Mouse (Mus musculus): ENCODE measurements around the gene Slc10a1. TPM values are rescaled to one million over a fixed set of nuclear protein-coding genes. Genes with fewer than 3 reads are reported as not detected.
"Not testable (repeated sequence)": the region's sequence is repeated elsewhere in the genome, so short reads cannot be mapped to it uniquely, and the experiment has no call there.

Slc10a1 gene
- polyA plus RNA-seq, 1 experiment from 2014 or later = 0.70 TPM

- no peak overlapping the region for H3K4me3 ChIP-seq (ENCODE audit: low read length)
- WGBS = 90% methylated on average over 3 of the region's 3 CpGs
Measured at GRCm38 (mm10) chr12:80951640-80952219, 16.8 kb downstream of the Slc10a1 start.

GRCm38 (mm10) chr12:80949603-80950002 is 18.9 kb downstream of the Slc10a1 start:
- peaks cover 20% of the 10 kb centered on the region for H3K36me3 ChIP-seq (ENCODE audit: control insufficient read depth, insufficient read depth, low read length)
- WGBS = 92% methylated on average over 16 of the region's 16 CpGs

More at GRCm38 (mm10) chr12:80951640-80952219, 16.8 kb downstream of the Slc10a1 start:
- no peak for ATAC-seq
- H3K4me2 ChIP-seq (ENCODE audit: low read depth, low read length) = no peak overlapping the region
- H3K36me3 ChIP-seq (ENCODE audit: control insufficient read depth, insufficient read depth, low read length) = peaks cover 28% of the 10 kb centered on the region
- H3K9me3 ChIP-seq (ENCODE audit: control insufficient read depth, low read length) = no peaks in the 10 kb centered on the region
- H3K27ac ChIP-seq (ENCODE audit: low read length) = no peak overlapping the region
- H3K4me1 ChIP-seq (ENCODE audit: control insufficient read depth, insufficient read depth, low read length) = peaks cover 9% of the 10 kb centered on the region
- H3K27me3 ChIP-seq (replicated peaks; ENCODE audit: control insufficient read depth, insufficient read depth, low read length) = no peaks in the 10 kb centered on the region
- H3K9ac ChIP-seq (ENCODE audit: low read depth, low read length) = no peak overlapping the region

GRCm38 (mm10) chr12:80948202-80948601 is 20.3 kb downstream of the Slc10a1 start:
- Histone ChIP-seq H3K4me2 (ENCODE audit: low read depth, low read length) (no peak overlapping the region), H3K27me3 (replicated peaks; ENCODE audit: control insufficient read depth, insufficient read depth, low read length) (no peaks in the 10 kb centered on the region), H3K36me3 (ENCODE audit: control insufficient read depth, insufficient read depth, low read length) (peaks cover 12% of the 10 kb centered on the region), H3K4me3 (ENCODE audit: low read length) (no peak overlapping the region), H3K4me1 (ENCODE audit: control insufficient read depth, insufficient read depth, low read length) (peaks cover 12% of the 10 kb centered on the region), H3K9me3 (ENCODE audit: control insufficient read depth, low read length) (no peaks in the 10 kb centered on the region), H3K9ac (ENCODE audit: low read depth, low read length) (no peak overlapping the region), H3K27ac (ENCODE audit: low read length) (no peak overlapping the region)
- WGBS = 94% methylated on average over 18 of the region's 18 CpGs
- ATAC-seq = no peak

More at GRCm38 (mm10) chr12:80949603-80950002, 18.9 kb downstream of the Slc10a1 start:
- H3K9me3 ChIP-seq (ENCODE audit: control insufficient read depth, low read length); ATAC-seq; H3K4me3 ChIP-seq (ENCODE audit: low read length); H3K4me2 ChIP-seq (ENCODE audit: low read depth, low read length); H3K27ac ChIP-seq (ENCODE audit: low read length); H3K27me3 ChIP-seq (replicated peaks; ENCODE audit: control insufficient read depth, insufficient read depth, low read length); H3K9ac ChIP-seq (ENCODE audit: low read depth, low read length): not testable (repeated sequence)
- peaks cover 12% of the 10 kb centered on the region for H3K4me1 ChIP-seq (ENCODE audit: control insufficient read depth, insufficient read depth, low read length)

- Histone ChIP-seq H3K27ac (ENCODE audit: low read length) (peak overlapping the region; percentile 97), H3K36me3 (ENCODE audit: control insufficient read depth, insufficient read depth, low read length) (peaks cover 5% of the 10 kb centered on the region; the same call in 1 of the 2 replicates), H3K4me3 (ENCODE audit: low read length) (peak overlapping the region; percentile 92), H3K4me1 (ENCODE audit: control insufficient read depth, insufficient read depth, low read length) (peaks cover 9% of the 10 kb centered on the region), H3K27me3 (replicated peaks; ENCODE audit: control insufficient read depth, insufficient read depth, low read length) (no peaks in the 10 kb centered on the region), H3K4me2 (ENCODE audit: low read depth, low read length) (peak overlapping the region; percentile 61), H3K9ac (ENCODE audit: low read depth, low read length) (peak overlapping the region; percentile 95), H3K9me3 (ENCODE audit: control insufficient read depth, low read length) (no peaks in the 10 kb centered on the region)
- 0% methylated on average over 47 of the region's 47 CpGs for WGBS
- ATAC-seq = peak; percentile 97
Measured at GRCm38 (mm10) chr12:80945996-80946355, 22.5 kb downstream of the Slc10a1 start.

- peak; percentile 90 for ATAC-seq
- Histone ChIP-seq H3K36me3 (ENCODE audit: control insufficient read depth, insufficient read depth, low read length) (peaks cover 2% of the 10 kb centered on the region; the same call in 1 of the 2 replicates), H3K9me3 (ENCODE audit: control insufficient read depth, low read length) (no peaks in the 10 kb centered on the region), H3K27me3 (replicated peaks; ENCODE audit: control insufficient read depth, insufficient read depth, low read length) (no peaks in the 10 kb centered on the region), H3K4me1 (ENCODE audit: control insufficient read depth, insufficient read depth, low read length) (peaks cover 9% of the 10 kb centered on the region), H3K4me3 (ENCODE audit: low read length) (peak within 1 kb of the TSS; percentile 92), H3K27ac (ENCODE audit: low read length) (peak within 1 kb of the TSS; percentile 97), H3K9ac (ENCODE audit: low read depth, low read length) (peak within 1 kb of the TSS; percentile 95), H3K4me2 (ENCODE audit: low read depth, low read length) (peak within 1 kb of the TSS; percentile 61)
- WGBS = under 1% methylated on average over 55 of the region's 57 CpGs
Measured at GRCm38 (mm10) chr12:80945334-80945995, 23.0 kb downstream of the Slc10a1 start, which contains the start of gene Srsf5. TSS of gene Srsf5 (plus strand) at chr12:80945504.

GRCm38 (mm10) chr12:80944963-80945333 is 23.6 kb downstream of the Slc10a1 start:
- not testable (repeated sequence) for H3K27me3 ChIP-seq (replicated peaks; ENCODE audit: control insufficient read depth, insufficient read depth, low read length); H3K9me3 ChIP-seq (ENCODE audit: control insufficient read depth, low read length); H3K36me3 ChIP-seq (ENCODE audit: control insufficient read depth, insufficient read depth, low read length); H3K4me1 ChIP-seq (ENCODE audit: control insufficient read depth, insufficient read depth, low read length)
- H3K4me2 ChIP-seq (ENCODE audit: low read depth, low read length) = peak overlapping the region; percentile 40
- peak; percentile 47 for ATAC-seq
- peak overlapping the region; percentile 92 for H3K4me3 ChIP-seq (ENCODE audit: low read length)
- peak overlapping the region; percentile 62 for H3K27ac ChIP-seq (ENCODE audit: low read length)
- peak overlapping the region; percentile 95 for H3K9ac ChIP-seq (ENCODE audit: low read depth, low read length)
- under 1% methylated on average over 9 of the region's 9 CpGs for WGBS

- Histone ChIP-seq H3K4me3 (ENCODE audit: low read length) (no peak overlapping the region), H3K9ac (ENCODE audit: low read depth, low read length) (no peak overlapping the region), H3K4me2 (ENCODE audit: low read depth, low read length) (no peak overlapping the region), H3K4me1 (ENCODE audit: control insufficient read depth, insufficient read depth, low read length) (peaks cover 9% of the 10 kb centered on the region), H3K27me3 (replicated peaks; ENCODE audit: control insufficient read depth, insufficient read depth, low read length) (no peaks in the 10 kb centered on the region), H3K36me3 (ENCODE audit: control insufficient read depth, insufficient read depth, low read length) (peaks cover 2% of the 10 kb centered on the region; the same call in 1 of the 2 replicates), H3K27ac (ENCODE audit: low read length) (no peak overlapping the region), H3K9me3 (ENCODE audit: control insufficient read depth, low read length) (no peaks in the 10 kb centered on the region)
- 90% methylated on average over 4 of the region's 4 CpGs for WGBS
- no peak for ATAC-seq
Measured at GRCm38 (mm10) chr12:80944204-80944603, 24.3 kb downstream of the Slc10a1 start.

- 79% methylated on average over 3 of the region's 3 CpGs for WGBS
- H3K4me3 ChIP-seq (ENCODE audit: low read length) = no peak overlapping the region
- no peaks in the 10 kb centered on the region for H3K27me3 ChIP-seq (replicated peaks; ENCODE audit: control insufficient read depth, insufficient read depth, low read length)
- H3K9me3 ChIP-seq (ENCODE audit: control insufficient read depth, low read length) = no peaks in the 10 kb centered on the region
- ATAC-seq = no peak
- H3K36me3 ChIP-seq (ENCODE audit: control insufficient read depth, insufficient read depth, low read length) = peaks cover 2% of the 10 kb centered on the region; the same call in 1 of the 2 replicates
- no peak overlapping the region for H3K4me2 ChIP-seq (ENCODE audit: low read depth, low read length)
- peaks cover 9% of the 10 kb centered on the region for H3K4me1 ChIP-seq (ENCODE audit: control insufficient read depth, insufficient read depth, low read length)
- H3K27ac ChIP-seq (ENCODE audit: low read length) = no peak overlapping the region
- no peak overlapping the region for H3K9ac ChIP-seq (ENCODE audit: low read depth, low read length)
Measured at GRCm38 (mm10) chr12:80943395-80943794, 25.1 kb downstream of the Slc10a1 start.

- H3K9me3 ChIP-seq (ENCODE audit: control insufficient read depth, low read length) = no peaks in the 10 kb centered on the region
- H3K27ac ChIP-seq (ENCODE audit: low read length) = no peak overlapping the region
- no peak overlapping the region for H3K9ac ChIP-seq (ENCODE audit: low read depth, low read length)
- 93% methylated on average over 3 of the region's 3 CpGs for WGBS
- no peak overlapping the region for H3K4me2 ChIP-seq (ENCODE audit: low read depth, low read length)
- H3K27me3 ChIP-seq (replicated peaks; ENCODE audit: control insufficient read depth, insufficient read depth, low read length) = no peaks in the 10 kb centered on the region
- H3K36me3 ChIP-seq (ENCODE audit: control insufficient read depth, insufficient read depth, low read length) = no peaks in the 10 kb centered on the region
- no peak overlapping the region for H3K4me3 ChIP-seq (ENCODE audit: low read length)
- peaks cover 7% of the 10 kb centered on the region for H3K4me1 ChIP-seq (ENCODE audit: control insufficient read depth, insufficient read depth, low read length)
- ATAC-seq = no peak
Measured at GRCm38 (mm10) chr12:80941886-80942285, 26.6 kb downstream of the Slc10a1 start.

Measured in intestine, embryonic 16.5 days (tissue).